Mouse (Mus musculus): ENCODE measurements around the gene Spint3.

Gene Spint3

DNA sequence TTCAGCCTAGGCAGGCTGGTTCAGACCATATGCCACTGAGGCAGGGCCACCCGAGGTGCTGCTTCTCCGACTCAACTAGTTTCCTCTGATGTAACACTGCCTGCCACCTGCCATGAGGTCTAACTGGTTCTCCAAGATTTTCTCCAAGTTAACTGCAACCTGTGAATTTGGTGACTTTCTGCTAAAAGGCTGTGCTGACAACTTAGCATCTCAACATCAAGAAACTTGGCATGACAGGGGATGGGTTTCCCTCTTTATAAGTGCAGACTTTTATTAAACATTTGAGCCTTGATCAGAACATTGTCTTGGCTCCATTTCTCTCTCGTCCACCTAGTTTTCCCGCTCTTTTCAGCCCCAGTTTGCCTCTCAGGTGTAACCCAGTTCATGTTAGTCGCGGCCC lies at the start of gene Spint3:
Spint3 (minus strand) TSS at position 101 of the 400 bp plus-strand sequence.
- WGBS = 93% methylated on average over 6 of the region's 6 CpGs

DNA sequence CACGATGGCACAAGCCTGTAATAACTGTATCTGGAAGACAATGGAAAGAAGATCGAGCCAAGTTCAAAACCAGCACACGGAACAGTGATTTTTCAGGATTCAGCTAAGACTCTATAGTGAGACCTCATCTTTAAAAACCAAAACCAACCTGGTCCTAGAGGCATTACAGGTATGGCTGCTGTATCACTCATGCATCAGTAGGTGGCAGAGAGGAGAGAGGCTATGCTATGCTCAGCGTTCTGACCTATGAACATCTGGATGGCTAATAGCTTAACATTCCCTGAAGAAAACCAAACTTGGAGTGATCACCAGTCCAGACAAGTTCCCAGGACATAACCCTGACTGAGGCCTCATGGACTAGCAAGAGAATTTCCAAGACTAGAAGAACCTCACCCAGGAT lies 48.5 kb upstream of the Spint3 start:
- WGBS = 90% methylated on average over 4 of the region's 4 CpGs

DNA sequence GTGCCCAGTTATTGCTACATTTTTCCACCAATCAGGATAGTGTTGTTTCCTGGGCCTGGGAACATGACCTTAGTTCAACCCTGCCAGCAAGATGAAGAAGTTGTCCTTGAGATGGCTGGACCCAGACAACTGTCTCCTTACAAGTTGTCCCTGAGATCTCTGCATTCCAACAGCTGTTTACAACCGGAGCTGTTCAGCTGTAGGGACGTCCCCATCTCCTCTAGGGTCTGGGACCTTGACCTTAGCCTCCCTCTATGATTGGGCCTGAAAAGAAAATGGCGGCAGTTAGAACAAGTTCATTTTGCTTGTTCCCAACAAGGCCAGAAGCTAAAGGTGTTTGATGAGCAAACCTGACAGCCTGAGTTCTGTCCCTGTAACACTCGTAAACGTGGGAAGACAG lies 45.8 kb upstream of the Spint3 start:
- WGBS = 86% methylated on average over 5 of the region's 5 CpGs

DNA sequence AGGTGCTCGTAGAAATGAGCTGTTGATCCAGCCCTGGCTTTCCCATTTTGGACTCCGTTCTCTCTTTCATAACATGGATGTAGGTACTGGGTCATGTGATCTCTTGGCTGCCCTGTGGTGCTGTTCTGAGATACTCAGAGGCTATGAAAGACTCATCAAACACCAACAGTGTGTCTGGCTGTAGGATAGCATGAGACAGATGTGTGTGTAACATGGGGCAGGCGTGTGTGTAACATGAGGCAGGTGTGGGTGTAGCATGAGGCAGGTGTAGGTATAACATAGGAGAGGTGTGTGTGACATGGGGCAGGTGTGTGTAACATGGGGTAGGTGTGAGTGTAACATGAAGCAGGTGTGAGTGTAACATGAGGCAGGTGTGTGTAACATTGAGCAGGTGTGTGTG lies 42.1 kb upstream of the Spint3 start:
- WGBS = 96% methylated on average over 3 of the region's 3 CpGs

DNA sequence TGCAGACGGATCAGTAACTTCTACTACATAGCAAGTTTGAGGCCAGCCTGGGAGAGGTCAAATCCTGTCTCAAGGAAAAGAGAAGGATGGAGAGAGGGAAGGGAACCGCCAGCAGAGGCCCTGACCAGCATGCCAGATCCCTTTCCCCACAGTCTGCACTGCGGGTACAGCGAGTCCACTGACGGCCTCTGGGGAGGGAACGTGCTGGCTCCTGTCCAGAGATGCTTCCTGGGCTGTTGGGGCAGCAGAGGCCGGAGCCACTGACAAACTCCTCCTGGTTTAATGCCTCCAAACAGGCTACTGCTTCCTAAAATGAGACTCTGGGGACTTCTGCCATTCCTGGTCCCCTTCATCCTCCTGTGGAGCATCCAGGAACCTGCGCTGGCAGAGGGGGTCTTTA lies 40.2 kb upstream of the Spint3 start, which contains the start of the genes Wfdc6b and Wfdc8:
Wfdc6b (plus strand) TSS at position 52 of the 400 bp plus-strand sequence.
Wfdc8 (minus strand) TSS at position 156 of the 400 bp plus-strand sequence.
- WGBS = 64% methylated on average over 8 of the region's 8 CpGs

DNA sequence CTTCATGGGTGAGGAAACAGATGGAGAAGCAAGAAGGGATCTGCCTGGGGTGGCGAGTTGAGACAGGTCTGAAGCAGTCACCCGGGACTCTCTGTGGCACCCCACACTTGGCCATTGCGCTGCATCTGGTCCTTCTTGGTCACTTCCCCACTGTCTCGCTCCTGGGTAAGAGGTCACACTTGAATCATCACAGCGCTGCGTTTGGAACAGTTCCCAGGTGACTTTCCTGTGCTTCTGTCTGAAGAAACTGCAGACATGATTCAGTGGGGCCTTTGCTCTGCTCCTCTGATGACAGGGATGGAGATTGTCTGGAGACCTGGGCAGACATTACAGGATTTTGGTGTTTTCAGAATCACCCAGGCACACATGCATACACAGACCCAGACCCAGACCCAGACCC lies 35.5 kb upstream of the Spint3 start:
- WGBS = 79% methylated on average over 6 of the region's 6 CpGs

DNA sequence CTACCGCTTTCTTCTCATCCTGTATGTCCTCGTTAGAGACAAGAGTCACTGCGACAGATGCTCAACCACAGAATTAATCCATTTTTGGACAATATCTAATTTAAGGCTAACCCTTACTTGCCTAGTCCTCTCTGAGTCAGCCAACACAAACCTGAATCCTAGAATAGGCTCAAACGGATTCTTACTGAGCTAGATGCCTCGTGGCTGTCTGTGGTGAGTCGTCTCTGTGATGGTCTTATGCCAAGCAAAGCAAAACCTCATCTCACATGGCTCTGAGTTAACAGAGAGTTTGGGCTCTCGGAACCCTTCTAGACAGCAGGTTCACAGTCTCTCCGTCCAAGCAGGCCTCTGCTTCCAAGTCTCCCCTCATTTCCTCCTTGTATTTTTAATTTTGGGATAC lies 31.2 kb upstream of the Spint3 start:
- 59% methylated on average over 8 of the region's 8 CpGs for WGBS

DNA sequence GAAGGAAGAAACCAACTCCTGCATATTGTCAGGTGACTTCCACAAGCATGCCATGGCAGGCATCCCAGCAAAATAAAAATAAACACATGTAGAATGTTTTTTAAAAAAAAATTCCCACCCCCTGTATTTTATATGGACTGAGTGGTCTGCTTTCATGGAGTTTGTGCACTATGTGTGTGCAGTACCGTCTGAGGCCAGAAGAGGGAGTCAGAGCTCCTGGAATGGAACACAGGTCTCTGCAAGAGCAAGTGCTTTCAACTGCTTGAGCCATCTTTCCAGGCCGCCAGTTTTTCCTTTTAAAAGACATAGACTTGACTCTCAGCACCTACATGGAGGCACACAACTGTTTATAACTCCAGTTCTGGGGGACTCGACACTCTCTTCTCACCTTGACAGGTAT lies 30.2 kb upstream of the Spint3 start:
- WGBS = 86% methylated on average over 3 of the region's 3 CpGs

DNA sequence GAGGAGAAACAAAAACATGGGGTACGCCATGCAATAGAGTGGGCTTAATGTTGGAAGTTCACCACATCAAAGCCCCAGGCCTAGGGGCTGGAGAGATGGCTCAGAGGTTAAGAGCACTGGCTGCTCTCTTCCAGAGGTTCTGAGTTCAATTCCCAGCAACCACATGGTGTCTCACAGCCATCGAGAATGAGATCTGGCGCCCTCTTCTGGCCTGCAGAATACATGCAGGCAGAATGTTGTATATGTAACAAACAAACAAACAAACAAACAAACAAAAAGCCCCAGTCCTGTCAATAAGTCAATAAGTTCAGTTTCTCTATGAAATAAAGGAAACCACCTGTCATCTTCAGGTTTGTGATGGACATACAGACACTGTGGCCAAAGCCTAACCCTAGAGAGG lies 26.9 kb upstream of the Spint3 start:
- 66% methylated on average over 3 of the region's 3 CpGs for WGBS

DNA sequence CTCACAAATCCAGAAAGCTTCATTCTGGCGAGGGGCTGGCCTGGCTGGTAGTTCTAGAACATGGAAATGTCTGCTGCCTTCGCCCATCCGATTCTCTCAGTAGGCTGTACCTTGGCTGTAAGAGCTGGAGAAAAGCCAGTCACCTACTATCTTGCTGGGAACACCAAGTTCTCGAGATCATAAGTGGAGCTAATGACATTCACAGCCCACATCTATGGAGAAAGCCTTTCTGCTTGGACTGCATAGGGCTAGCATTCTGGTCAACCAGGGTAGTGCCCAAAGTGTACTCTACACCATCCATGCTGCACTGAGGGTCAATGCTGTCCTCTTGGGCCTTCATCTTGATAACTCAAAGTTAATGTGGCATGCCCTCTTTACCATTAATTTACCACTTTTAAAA lies 20.2 kb upstream of the Spint3 start, which contains the start of gene Eppin:
Eppin (minus strand) TSS at position 101 of the 400 bp plus-strand sequence.
- 79% methylated on average over 4 of the region's 4 CpGs for WGBS

DNA sequence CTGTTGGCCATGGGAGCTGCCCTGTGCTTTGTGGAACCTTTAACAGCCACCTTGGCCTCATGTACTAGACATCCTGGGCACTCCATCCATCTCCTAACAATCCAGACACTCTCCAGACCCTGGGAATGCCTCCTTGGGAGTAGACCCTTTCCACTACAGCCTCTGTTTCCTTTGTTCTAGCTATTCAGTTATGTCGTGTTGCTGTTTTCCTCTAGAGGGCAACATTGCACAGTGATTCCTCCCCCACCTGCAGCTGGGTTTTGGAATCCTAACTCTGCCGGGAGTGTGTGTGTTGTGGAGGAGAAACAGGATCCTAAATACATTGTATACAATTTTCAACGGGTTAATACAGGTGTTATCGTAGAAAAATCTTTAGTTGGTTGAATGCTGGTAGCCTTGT lies 18.8 kb upstream of the Spint3 start:
- WGBS = 7% methylated on average over 4 of the region's 4 CpGs

DNA sequence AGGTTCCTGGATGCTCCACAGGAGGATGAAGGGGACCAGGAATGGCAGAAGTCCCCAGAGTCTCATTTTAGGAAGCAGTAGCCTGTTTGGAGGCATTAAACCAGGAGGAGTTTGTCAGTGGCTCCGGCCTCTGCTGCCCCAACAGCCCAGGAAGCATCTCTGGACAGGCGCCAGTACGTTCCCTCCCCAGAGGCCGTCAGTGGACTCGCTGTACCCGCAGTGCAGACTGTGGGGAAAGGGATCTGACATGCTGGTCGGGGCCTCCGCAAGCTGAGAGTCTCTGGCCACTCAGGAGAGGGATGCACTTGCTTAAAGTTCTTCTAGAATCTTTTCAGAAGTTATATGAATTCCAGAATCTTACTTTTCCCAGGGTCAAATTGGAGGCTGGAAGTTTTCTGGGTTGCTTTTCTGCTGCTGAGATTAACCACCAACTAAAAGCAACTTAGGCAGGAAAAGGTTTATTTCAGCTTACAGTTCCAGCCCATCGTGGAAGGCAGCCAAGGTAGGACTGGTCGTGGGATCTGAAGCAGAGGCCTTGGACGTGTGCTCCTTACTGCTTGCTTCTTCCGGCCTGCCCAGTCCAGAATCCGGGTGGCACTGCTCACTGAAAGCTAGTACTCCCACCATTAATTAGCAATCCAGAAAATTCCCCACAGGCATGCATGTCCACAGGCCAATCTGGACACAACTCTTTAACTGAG lies 11.9 kb upstream of the Spint3 start, which contains the start of gene Wfdc6a:
Wfdc6a (minus strand) TSS at position 423 of the 701 bp plus-strand sequence.
- 59% methylated on average over 13 of the region's 13 CpGs for WGBS

DNA sequence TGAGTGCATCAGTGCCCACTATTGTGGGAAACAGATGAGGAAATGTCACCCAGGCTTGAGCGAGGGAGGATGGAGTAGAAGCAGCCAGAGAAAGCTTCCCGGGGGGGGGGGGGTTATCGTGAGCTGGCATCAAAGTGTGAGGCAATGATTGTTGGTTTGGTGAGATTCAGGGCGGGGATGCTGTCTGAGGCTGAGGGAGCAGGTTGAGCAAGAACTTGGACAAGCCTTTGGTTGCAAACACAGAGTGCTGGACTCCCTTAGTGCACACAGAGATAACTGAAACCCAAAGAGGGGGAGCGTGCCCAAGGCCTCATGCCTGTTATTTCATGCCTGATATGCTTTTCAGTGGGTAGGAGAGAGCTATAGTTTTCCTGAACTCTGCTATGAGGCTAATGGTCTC lies 5.8 kb downstream of the Spint3 start:
- 92% methylated on average over 5 of the region's 5 CpGs for WGBS

DNA sequence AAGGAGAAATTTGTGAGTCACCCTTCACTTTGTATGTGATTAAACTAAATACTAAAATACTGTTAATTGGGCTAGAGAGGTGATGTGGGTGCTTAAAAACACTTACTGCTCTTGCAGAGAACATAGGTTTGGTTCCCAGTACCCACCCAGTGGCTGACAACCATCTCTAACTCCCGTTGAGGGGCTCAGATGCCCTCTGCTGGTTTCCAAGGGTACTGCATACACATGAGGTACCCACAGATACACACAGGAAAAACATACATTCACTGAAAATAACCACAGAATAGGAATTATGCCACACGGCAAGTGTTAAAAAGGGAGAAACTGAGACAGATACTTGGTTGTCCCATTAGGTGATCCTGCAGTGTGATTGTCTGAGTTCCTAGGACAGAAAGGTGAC lies 6.3 kb downstream of the Spint3 start:
- 84% methylated on average over 2 of the region's 2 CpGs for WGBS

DNA sequence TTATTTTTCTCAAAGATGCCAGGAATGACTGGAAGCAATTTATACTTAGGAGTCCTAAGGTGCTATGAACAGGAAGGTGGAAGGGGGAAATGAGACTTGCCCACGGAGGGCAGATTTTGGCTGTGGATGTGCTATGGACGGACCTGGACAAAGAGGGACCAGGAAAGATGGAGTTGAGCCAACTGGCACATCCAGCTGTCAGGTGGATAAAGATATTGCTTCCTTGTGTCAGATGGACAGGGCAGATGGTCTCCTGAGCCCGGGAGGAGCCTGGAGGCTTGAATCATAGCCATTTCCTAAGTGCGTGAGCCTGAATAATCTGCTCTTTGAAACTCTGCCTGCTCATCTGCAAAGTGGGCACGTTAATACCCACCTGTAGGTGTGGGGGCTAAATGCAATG lies 8.9 kb downstream of the Spint3 start:
- WGBS = 39% methylated on average over 5 of the region's 5 CpGs

DNA sequence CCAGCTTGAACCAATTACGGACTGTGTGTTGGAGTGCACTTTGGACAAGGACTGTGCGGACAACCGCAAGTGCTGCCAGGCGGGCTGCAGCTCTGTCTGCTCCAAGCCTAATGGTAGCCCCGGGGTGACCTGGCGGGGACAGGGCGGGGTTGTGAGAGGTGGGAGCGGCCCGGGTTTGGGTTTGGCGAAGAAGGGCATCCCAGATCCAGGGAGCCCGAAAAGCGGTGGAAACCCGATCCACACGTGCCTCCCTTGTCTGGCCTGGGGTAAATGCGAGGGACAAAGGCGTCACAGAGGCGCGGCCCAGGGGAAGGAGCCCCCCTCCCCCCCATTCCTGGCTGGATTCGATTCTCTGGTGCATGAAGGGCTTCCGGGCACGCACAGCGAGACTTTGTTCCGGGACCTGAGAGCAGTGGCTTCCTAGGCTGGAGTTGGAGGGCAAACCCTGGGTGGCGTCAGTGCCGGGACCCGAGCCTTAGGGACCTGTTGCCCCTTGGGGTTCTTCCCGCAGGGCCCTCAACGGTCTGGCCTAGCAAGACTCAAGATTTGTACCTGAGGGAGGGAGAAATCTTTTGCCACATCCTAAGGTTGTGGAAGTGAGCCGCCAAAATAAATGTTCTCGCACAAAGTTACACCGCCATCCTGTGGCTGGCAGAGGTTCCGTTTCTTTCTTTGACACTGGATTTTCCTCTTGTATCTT lies 9.8 kb downstream of the Spint3 start:
- WGBS = 4% methylated on average over 32 of the region's 32 CpGs

DNA sequence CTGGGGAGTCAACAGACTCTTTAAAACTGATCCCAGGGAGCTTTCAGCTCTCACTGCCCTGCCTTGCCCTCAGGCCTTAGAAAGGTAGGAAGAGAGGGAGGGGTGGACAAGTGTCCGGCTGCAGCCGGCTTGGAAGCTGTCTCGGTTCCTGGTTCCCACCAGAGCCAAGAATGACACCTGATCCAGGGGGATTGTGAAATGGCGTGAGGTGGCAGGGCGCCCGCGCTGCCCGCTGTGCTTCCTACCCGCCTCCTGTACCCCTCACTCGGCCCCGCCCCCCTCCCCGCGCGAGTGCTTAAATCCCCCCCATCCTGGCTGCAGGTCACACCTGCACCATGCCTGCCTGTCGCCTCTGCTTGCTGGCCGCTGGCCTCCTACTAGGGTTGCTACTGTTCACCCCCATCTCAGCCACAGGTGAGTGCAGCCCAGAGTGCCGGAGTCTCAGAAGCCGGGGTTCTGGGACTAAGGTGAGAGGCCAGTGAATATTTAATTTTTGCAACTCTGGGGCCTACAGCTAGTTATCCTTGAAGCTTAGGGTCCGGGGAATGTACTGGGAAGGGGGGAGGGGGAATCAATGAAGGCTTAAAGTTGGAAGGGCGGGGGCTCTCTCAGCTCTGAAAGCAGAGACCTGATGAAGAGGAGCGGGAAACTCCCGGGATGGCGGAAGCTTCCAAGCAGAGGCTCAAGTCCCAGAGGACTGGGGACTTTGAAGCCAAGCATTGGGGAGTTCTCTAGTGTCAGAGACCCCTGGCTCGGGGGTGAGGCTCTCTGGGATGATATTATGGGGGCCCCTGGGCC lies 10.7 kb downstream of the Spint3 start, which contains the start of gene Wfdc2:
Wfdc2 (plus strand) TSS at position 23 of the 798 bp plus-strand sequence.
- WGBS = 30% methylated on average over 24 of the region's 24 CpGs

DNA sequence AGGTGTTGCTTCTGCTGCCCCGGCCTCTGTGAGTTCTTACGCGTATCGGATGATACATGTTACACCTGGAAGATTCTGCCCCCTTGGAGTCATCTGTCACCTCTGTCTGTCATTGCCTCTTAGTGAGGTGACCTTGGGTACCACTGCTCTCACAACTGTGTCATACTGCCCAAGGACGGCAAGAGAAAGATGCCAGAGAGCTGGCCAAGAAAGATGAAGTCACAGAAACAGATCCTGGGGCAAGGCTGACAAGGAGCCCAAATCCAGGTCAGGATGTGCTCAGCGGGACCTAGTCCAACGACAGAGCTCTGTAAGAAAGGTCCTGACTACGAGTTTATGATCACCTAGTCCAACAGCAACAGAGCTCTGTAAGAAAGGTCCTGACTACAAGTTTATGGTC lies 13.2 kb downstream of the Spint3 start:
- 94% methylated on average over 8 of the region's 8 CpGs for WGBS

DNA sequence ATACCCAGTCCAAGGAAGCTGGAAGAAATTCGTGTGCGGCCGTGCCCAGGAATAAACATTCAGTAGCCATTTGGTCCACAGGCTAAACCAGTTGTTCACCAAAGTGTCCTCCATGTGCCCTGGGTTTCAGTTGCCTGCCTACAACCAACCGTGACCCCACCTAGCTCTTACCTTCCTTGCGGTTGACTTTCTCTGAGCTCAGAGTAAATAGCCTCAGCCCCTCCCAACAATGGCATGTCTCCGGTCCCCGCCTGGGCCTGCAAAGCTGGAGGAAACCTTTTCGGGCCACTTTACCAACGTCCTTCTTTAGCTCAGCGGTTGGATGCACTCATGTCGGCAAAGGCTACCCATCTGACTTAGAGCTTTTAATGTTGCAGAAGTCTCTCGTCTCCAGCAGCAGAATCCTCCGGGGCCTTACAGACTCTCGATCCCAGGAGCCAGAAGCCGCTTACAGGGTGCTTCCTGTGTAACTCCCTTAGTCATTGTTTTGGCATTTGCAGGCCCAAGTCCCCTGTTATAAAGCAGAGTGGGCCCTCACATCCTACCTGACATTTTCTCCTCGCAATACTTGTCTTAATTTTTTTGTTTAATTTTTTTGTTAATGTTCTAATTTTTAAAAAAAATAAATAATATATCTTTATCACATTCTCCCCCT lies 14.1 kb downstream of the Spint3 start:
- 66% methylated on average over 16 of the region's 16 CpGs for WGBS

DNA sequence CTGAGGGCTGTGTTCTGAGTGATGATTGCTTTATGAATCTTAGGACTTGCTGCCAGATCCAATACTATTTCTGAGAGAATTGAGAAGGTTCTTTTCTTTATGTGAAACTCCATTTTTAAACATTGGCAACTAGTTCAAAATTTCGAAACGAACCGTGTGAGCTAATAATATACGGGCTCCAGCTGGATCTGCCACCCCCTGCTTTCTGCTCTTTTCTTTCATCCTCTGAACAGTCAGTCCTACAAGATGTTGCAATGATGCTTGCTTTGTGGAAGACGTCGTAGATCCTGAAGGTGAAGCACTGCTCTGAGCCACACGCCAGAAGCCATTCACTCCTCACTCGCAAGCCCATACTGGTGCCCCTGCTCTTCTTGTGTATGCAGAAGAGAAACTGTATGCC lies 14.8 kb downstream of the Spint3 start:
- WGBS = 38% methylated on average over 8 of the region's 8 CpGs

DNA sequence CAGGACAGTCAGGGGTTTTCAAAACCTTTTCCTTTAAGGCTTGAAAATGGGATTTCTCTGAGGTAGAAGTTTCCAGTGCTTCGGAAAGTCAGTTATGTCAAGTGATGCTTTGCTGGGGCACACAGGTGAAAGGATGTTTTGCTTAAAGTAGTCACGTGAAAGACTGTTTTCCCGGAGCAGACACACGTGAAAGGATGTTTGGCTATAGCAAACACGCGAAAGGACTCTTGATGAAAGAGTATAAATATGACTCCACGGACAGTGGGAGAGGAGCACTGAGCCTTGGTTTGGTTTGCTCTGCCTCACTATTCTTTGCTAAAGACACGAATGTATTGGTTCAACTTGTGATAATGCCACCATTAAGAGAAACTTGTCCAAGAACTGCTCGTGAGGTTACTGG lies 21.8 kb downstream of the Spint3 start:
- WGBS = 87% methylated on average over 9 of the region's 9 CpGs

DNA sequence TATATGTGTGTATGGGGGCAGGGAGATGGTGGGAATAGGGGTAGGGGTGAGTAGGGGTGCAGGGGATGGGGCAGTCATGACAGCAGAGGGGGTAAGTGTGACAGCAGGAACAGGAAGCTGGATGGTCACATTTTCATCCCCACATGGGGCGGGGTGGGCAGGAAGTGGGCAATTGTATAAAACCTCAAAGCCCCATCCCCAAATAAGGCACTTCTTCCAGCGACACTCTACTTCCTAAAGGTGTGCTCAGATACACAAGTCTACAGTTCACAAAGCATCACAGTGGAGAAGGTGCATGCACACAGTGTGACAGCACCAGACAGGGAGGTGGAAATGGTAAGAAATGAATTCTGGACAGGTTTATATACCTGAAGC lies 22.4 kb downstream of the Spint3 start:
- 76% methylated on average over 2 of the region's 2 CpGs for WGBS

All from cerebral cortex, adult 2 months (tissue).